Mouse (Mus musculus): Measurements from ENCODE around the gene Sptbn4. TPM values are rescaled to one million over a fixed set of nuclear protein-coding genes. Genes with fewer than 3 reads are reported as not detected.

Sptbn4 gene
- polyA plus RNA-seq, 1 experiment from 2014 or later, result 4.2 TPM

DNA sequence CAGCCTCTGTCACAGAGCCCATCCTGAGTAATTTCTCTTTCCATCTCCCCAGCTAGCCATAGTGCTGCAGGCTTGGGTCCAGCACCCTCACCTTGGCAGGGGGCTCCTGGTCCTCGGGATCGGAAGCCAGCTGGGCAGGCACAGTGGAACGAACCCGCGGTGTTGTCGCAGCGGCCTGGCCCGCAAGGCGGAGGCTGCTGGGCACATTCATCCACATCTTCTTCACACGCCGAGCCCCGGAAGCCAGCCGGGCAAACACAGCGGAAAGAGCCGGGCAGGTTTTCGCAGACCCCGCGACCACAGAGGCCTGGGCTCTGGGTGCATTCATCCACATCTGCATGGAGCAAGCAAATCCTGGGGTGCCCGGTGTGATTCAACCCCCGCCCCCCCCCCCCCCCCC is 122.6 kb downstream of the Sptbn4 start:
- H3K4me1 ChIP-seq (replicated peaks; ENCODE audit: control insufficient read depth, insufficient read depth, low read length), result no peaks in the 10 kb centered on the region
- DNase-seq (ENCODE audit: low spot score), result no peak
- no peaks in the 10 kb centered on the region for H3K36me3 ChIP-seq (replicated peaks; ENCODE audit: control insufficient read depth, insufficient read depth)
- H3K4me3 ChIP-seq (replicated peaks; ENCODE audit: low read length), result no peak overlapping the region
- WGBS, result 43% methylated on average over 19 of the region's 20 CpGs
- no peak overlapping the region for H3K9ac ChIP-seq
- peaks cover 69% of the 10 kb centered on the region for H3K27me3 ChIP-seq (ENCODE audit: control insufficient read depth, insufficient read depth, low read length)
- no peaks in the 10 kb centered on the region for H3K9me3 ChIP-seq (ENCODE audit: control insufficient read depth, low read length)
- H3K4me2 ChIP-seq (replicated peaks), result no peak overlapping the region
- ATAC-seq (ENCODE audit: low FRiP score), result no peak
- no peak overlapping the region for H3K27ac ChIP-seq

GRCm38 (mm10) chr7:27324161-27324560 is 123.3 kb downstream of the Sptbn4 start:
- H3K27me3 ChIP-seq (ENCODE audit: control insufficient read depth, insufficient read depth, low read length), result peaks cover 62% of the 10 kb centered on the region
- no peaks in the 10 kb centered on the region for H3K36me3 ChIP-seq (replicated peaks; ENCODE audit: control insufficient read depth, insufficient read depth)
- DNase-seq (ENCODE audit: low spot score) (no peak), ATAC-seq (ENCODE audit: low FRiP score) (no peak)
- H3K9me3 ChIP-seq (ENCODE audit: control insufficient read depth, low read length), result no peaks in the 10 kb centered on the region
- H3K9ac ChIP-seq, result no peak overlapping the region
- WGBS, result 96% methylated on average over 11 of the region's 11 CpGs
- no peaks in the 10 kb centered on the region for H3K4me1 ChIP-seq (replicated peaks; ENCODE audit: control insufficient read depth, insufficient read depth, low read length)
- H3K27ac ChIP-seq, result no peak overlapping the region
- H3K4me2 ChIP-seq (replicated peaks), result no peak overlapping the region
- H3K4me3 ChIP-seq (replicated peaks; ENCODE audit: low read length), result no peak overlapping the region

GRCm38 (mm10) chr7:27323001-27323400 is 124.5 kb downstream of the Sptbn4 start:
- Histone ChIP-seq H3K4me2 (replicated peaks) (no peak overlapping the region), H3K4me1 (replicated peaks; ENCODE audit: control insufficient read depth, insufficient read depth, low read length) (no peaks in the 10 kb centered on the region), H3K36me3 (replicated peaks; ENCODE audit: control insufficient read depth, insufficient read depth) (no peaks in the 10 kb centered on the region), H3K4me3 (replicated peaks; ENCODE audit: low read length) (no peak overlapping the region), H3K9me3 (ENCODE audit: control insufficient read depth, low read length) (no peaks in the 10 kb centered on the region), H3K27me3 (ENCODE audit: control insufficient read depth, insufficient read depth, low read length) (peaks cover 50% of the 10 kb centered on the region), H3K9ac (no peak overlapping the region), H3K27ac (no peak overlapping the region)
- DNase-seq (ENCODE audit: low spot score) (no peak), ATAC-seq (ENCODE audit: low FRiP score) (no peak)
- 91% methylated on average over 5 of the region's 5 CpGs for WGBS

DNA sequence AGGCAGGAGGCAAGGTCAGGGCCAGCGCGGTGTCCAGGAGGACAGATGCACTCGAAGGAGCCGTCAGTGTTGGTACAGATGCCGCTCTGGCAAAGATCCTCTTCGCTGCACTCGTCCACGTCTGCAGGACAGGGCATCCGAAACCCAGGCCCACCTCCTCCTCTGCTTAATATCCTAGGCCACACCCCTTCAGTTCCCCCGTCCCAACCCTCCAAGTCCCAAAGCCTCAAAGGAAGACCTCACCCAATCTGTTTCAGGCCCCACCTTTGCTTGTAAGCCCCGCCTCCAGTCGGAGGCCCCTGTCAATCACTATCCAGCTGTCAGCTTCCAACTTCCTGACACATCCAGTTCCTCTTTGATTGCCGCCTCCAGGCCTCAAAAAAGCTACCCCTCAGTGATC is 125.2 kb downstream of the Sptbn4 start:
- 27% methylated on average over 13 of the region's 13 CpGs for WGBS
- Histone ChIP-seq H3K4me1 (replicated peaks; ENCODE audit: control insufficient read depth, insufficient read depth, low read length) (no peaks in the 10 kb centered on the region), H3K9me3 (ENCODE audit: control insufficient read depth, low read length) (no peaks in the 10 kb centered on the region), H3K36me3 (replicated peaks; ENCODE audit: control insufficient read depth, insufficient read depth) (no peaks in the 10 kb centered on the region), H3K27me3 (ENCODE audit: control insufficient read depth, insufficient read depth, low read length) (peaks cover 43% of the 10 kb centered on the region), H3K27ac (no peak overlapping the region), H3K4me2 (replicated peaks) (no peak overlapping the region), H3K9ac (no peak overlapping the region), H3K4me3 (replicated peaks; ENCODE audit: low read length) (no peak overlapping the region)
- no peak for DNase-seq (ENCODE audit: low spot score)
- no peak for ATAC-seq (ENCODE audit: low FRiP score)

- no peak overlapping the region for H3K9ac ChIP-seq
- no peaks in the 10 kb centered on the region for H3K36me3 ChIP-seq (replicated peaks; ENCODE audit: control insufficient read depth, insufficient read depth)
- DNase-seq (ENCODE audit: low spot score) (no peak), ATAC-seq (ENCODE audit: low FRiP score) (no peak)
- peaks cover 15% of the 10 kb centered on the region; the same call in 1 of the 2 replicates for H3K27me3 ChIP-seq (ENCODE audit: control insufficient read depth, insufficient read depth, low read length)
- H3K27ac ChIP-seq, result no peak overlapping the region
- 90% methylated on average over 22 of the region's 22 CpGs for WGBS
- 0 out of 2 replicates have a peak, but pooled peaks cover under 1% of the 10 kb centered on the region for H3K9me3 ChIP-seq (ENCODE audit: control insufficient read depth, low read length)
- H3K4me3 ChIP-seq (replicated peaks; ENCODE audit: low read length), result no peak overlapping the region
- no peaks in the 10 kb centered on the region for H3K4me1 ChIP-seq (replicated peaks; ENCODE audit: control insufficient read depth, insufficient read depth, low read length)
- no peak overlapping the region for H3K4me2 ChIP-seq (replicated peaks)
Observed at GRCm38 (mm10) chr7:27319411-27319810, 128.1 kb downstream of the Sptbn4 start.

GRCm38 (mm10) chr7:27315958-27316357 is 131.5 kb downstream of the Sptbn4 start:
- Histone ChIP-seq H3K9me3 (ENCODE audit: control insufficient read depth, low read length) (0 out of 2 replicates have a peak, but pooled peaks cover 9% of the 10 kb centered on the region), H3K27ac (no peak overlapping the region), H3K4me3 (replicated peaks; ENCODE audit: low read length) (no peak overlapping the region), H3K36me3 (replicated peaks; ENCODE audit: control insufficient read depth, insufficient read depth) (no peaks in the 10 kb centered on the region), H3K27me3 (ENCODE audit: control insufficient read depth, insufficient read depth, low read length) (0 out of 2 replicates have a peak, but pooled peaks cover 8% of the 10 kb centered on the region), H3K4me1 (replicated peaks; ENCODE audit: control insufficient read depth, insufficient read depth, low read length) (no peaks in the 10 kb centered on the region), H3K9ac (no peak overlapping the region), H3K4me2 (replicated peaks) (no peak overlapping the region)
- WGBS, result 11% methylated on average over 7 of the region's 7 CpGs
- DNase-seq (ENCODE audit: low spot score) (peak; percentile 54), ATAC-seq (ENCODE audit: low FRiP score) (peak; percentile 64)

GRCm38 (mm10) chr7:27314393-27314792 is 133.1 kb downstream of the Sptbn4 start:
- Histone ChIP-seq H3K9ac (no peak overlapping the region), H3K4me1 (replicated peaks; ENCODE audit: control insufficient read depth, insufficient read depth, low read length) (0 out of 2 replicates have a peak, but pooled peaks cover 3% of the 10 kb centered on the region), H3K36me3 (replicated peaks; ENCODE audit: control insufficient read depth, insufficient read depth) (no peaks in the 10 kb centered on the region), H3K27ac (no peak overlapping the region), H3K4me3 (replicated peaks; ENCODE audit: low read length) (no peak overlapping the region), H3K4me2 (replicated peaks) (no peak overlapping the region), H3K9me3 (ENCODE audit: control insufficient read depth, low read length) (0 out of 2 replicates have a peak, but pooled peaks cover 9% of the 10 kb centered on the region), H3K27me3 (ENCODE audit: control insufficient read depth, insufficient read depth, low read length) (peaks cover 10% of the 10 kb centered on the region; the same call in 1 of the 2 replicates)
- ATAC-seq (ENCODE audit: low FRiP score) (no peak), DNase-seq (ENCODE audit: low spot score) (no peak)
- 96% methylated on average over 3 of the region's 3 CpGs for WGBS

DNA sequence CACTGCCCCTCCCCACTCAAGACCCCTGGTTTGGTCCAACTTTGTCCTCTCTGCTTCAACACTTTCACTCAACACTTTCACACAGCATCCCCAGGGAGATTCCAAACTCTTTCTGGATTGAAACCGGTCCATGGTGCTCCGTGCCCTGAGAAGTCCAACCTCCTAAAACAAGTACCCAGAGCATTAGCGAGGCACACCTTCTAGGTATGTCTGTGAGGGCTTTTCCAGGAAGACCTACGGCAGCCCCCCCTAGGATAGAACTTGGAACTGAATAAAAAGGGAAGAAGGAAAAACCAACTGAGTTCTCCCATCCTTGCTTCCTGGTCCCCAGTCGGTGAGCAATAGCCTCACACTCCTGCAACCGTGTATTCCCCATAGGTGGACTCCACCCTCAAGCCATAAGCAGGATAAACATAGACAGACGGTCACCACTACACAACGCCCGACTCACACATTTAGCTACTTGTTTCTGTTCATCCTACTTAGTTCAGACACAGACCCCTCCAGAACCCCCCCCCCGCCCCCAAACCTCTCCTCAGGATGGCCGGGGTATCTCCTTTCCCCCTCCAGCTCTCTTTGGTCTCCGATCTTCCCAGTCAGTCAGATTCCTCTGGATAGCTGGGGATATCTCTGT is 135.7 kb downstream of the Sptbn4 start:
- ATAC-seq (ENCODE audit: low FRiP score), result no peak
- H3K27me3 ChIP-seq (ENCODE audit: control insufficient read depth, insufficient read depth, low read length), result peaks cover 14% of the 10 kb centered on the region; the same call in 1 of the 2 replicates
- peaks cover 3% of the 10 kb centered on the region; the same call in 1 of the 2 replicates for H3K4me1 ChIP-seq (replicated peaks; ENCODE audit: control insufficient read depth, insufficient read depth, low read length)
- 0 out of 2 replicates have a peak, but pooled peaks cover 9% of the 10 kb centered on the region for H3K9me3 ChIP-seq (ENCODE audit: control insufficient read depth, low read length)
- H3K27ac ChIP-seq, result no peak overlapping the region
- no peak overlapping the region for H3K4me2 ChIP-seq (replicated peaks)
- no peaks in the 10 kb centered on the region; the same call in 1 of the 2 replicates for H3K36me3 ChIP-seq (replicated peaks; ENCODE audit: control insufficient read depth, insufficient read depth)
- H3K4me3 ChIP-seq (replicated peaks; ENCODE audit: low read length), result no peak overlapping the region
- 94% methylated on average over 12 of the region's 12 CpGs for WGBS
- no peak for DNase-seq (ENCODE audit: low spot score)
- no peak overlapping the region for H3K9ac ChIP-seq

DNA sequence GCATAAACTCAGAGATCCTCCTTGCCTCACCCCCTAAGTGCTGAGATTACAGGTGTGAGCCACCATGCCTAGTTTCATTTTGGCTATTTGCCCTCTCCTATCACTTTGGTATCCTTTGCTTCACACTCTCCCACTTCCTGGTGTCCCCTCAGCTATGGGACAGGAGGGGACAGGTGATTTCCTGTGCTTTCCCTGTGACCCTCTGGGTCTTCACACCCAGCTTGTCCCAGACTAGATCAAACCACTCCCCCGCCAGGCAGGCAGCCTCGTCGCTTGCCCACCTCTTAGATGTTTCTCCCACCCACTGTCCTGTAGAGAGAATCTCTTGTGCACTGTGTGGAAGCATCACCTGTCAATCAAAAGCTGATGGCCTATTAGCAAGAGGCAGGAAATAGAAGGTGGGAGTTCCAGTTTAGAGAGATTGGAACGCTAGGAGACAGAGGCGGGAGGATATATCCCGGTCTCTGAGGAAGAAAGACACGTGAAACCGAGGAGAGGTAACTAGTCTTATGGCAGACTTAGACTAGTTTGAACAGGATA is 136.4 kb downstream of the Sptbn4 start:
- H3K9me3 ChIP-seq (ENCODE audit: control insufficient read depth, low read length), result 0 out of 2 replicates have a peak, but pooled peaks cover 9% of the 10 kb centered on the region
- H3K9ac ChIP-seq, result no peak overlapping the region
- 0 out of 2 replicates have a peak overlapping the region, but pooled peaks have one; percentile 49 for H3K4me2 ChIP-seq (replicated peaks)
- 41% methylated on average over 8 of the region's 8 CpGs for WGBS
- H3K27me3 ChIP-seq (ENCODE audit: control insufficient read depth, insufficient read depth, low read length), result peaks cover 14% of the 10 kb centered on the region; the same call in 1 of the 2 replicates
- peaks cover 3% of the 10 kb centered on the region; the same call in 1 of the 2 replicates for H3K4me1 ChIP-seq (replicated peaks; ENCODE audit: control insufficient read depth, insufficient read depth, low read length)
- ATAC-seq (ENCODE audit: low FRiP score) (no peak), DNase-seq (ENCODE audit: low spot score) (no peak)
- H3K36me3 ChIP-seq (replicated peaks; ENCODE audit: control insufficient read depth, insufficient read depth), result no peaks in the 10 kb centered on the region; the same call in 1 of the 2 replicates
- H3K4me3 ChIP-seq (replicated peaks; ENCODE audit: low read length), result no peak overlapping the region
- H3K27ac ChIP-seq, result no peak overlapping the region
